Mouse (Mus musculus): Measurements from ENCODE around the gene Selenos. TPM values are rescaled to one million over a fixed set of nuclear protein-coding genes. Genes with fewer than 3 reads are reported as not detected.

Selenos gene
- polyA plus RNA-seq, 1 experiment from 2014 or later: 90.7 TPM

DNA sequence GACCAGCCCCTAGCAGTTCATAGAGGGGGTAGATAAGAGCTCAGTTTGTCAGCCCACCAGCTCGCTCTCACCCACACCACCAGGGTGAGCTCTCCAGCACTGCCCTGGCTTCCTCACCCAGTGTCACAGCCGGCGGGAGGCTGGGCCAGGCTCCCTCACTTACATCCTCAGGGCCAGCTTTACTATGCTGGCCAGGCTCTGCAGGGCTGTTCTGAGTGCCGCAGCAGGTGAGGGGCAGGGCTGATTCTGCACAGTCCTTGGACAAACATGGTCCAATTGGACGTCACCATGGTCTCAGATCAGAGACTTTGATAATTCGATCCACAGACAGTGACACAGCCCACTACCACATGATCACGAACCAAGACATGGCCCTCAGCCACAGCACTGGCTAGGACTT is 12.1 kb downstream of the Selenos start:
- peaks cover 48% of the 10 kb centered on the region for H3K36me3 ChIP-seq
- H3K27ac ChIP-seq (replicated peaks): no peak overlapping the region
- ATAC-seq (ENCODE audit: low FRiP score, low read depth): no peak
- no peaks in the 10 kb centered on the region for H3K4me1 ChIP-seq (replicated peaks)
- H3K4me3 ChIP-seq: no peak overlapping the region
- no peak overlapping the region for H3K4me2 ChIP-seq
- no peaks in the 10 kb centered on the region for H3K27me3 ChIP-seq
- WGBS: 94% methylated on average over 7 of the region's 7 CpGs
- H3K9ac ChIP-seq: no peak overlapping the region
- no peaks in the 10 kb centered on the region for H3K9me3 ChIP-seq

DNA sequence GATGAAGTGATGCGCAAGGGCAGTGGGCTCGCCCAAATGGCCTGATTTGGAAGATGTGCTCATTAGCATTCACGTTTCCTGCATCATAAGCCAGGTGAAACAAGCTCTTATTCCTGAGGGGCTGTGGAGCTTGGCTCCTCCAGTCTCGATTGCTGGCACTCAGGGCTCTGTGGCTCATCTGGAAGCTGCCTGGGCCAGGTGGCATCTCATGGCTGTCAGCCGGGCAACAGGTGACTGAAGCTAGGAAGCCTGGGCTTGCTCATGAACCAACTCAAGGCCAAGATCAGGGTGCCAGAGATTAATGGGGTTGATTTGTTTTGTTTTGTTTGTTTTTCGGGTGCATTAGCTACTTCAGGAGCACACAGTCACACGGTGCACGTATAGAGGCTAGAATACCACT is 13.2 kb downstream of the Selenos start:
- Histone ChIP-seq H3K27ac (replicated peaks) (no peak overlapping the region), H3K27me3 (no peaks in the 10 kb centered on the region), H3K4me2 (no peak overlapping the region), H3K4me1 (replicated peaks) (no peaks in the 10 kb centered on the region), H3K36me3 (peaks cover 39% of the 10 kb centered on the region), H3K4me3 (no peak overlapping the region), H3K9ac (no peak overlapping the region), H3K9me3 (no peaks in the 10 kb centered on the region)
- 89% methylated on average over 8 of the region's 8 CpGs for WGBS
- no peak for ATAC-seq (ENCODE audit: low FRiP score, low read depth)

DNA sequence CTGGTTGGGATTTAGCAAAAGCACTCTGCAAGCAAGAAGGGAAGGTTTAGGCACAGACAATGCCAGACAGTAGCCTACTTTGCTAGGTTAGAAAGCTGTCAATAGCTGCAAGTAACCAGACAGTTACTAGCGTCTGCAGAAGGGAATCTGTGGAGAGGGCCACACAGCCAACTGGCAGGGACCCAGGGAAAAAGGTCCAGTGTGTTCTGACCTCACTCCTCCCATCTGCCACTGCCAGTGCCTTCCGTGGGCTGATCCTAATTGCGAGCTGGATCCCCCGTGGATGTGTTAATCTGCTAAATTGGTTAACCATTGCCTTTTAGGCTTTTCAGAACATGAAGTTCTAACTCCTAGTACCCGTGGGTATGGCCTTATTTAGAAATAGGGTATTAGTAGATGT is 14.7 kb downstream of the Selenos start:
- 71% methylated on average over 5 of the region's 5 CpGs for WGBS

DNA sequence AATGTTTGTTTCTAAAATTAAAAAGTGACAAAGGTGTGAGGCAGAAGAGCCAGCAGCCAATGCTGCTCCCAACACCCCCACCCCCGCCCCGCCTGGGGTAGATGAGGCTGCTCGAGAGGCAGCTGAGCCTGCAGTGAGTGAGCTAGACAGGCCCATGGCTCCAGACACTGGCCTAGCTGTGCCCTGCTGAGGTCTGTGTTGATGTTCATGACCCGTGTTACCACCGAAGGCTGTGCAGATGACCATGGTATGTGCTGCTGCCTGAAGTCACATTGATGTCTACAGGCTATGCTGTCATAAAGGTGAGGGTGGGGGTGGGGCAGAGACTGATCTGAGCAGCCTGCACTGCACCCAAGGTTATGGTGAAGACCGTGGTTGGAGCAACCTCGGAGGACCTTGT is 19.4 kb downstream of the Selenos start:
- 80% methylated on average over 7 of the region's 7 CpGs for WGBS

More for the DNA sequence above, 14.7 kb downstream of the Selenos start:
- H3K27me3 ChIP-seq: no peaks in the 10 kb centered on the region
- no peaks in the 10 kb centered on the region for H3K4me1 ChIP-seq (replicated peaks)
- H3K9me3 ChIP-seq: no peaks in the 10 kb centered on the region
- ATAC-seq (ENCODE audit: low FRiP score, low read depth): no peak
- no peak overlapping the region for H3K4me2 ChIP-seq
- H3K36me3 ChIP-seq: peaks cover 25% of the 10 kb centered on the region
- H3K27ac ChIP-seq (replicated peaks): no peak overlapping the region
- H3K9ac ChIP-seq: no peak overlapping the region
- no peak overlapping the region for H3K4me3 ChIP-seq

DNA sequence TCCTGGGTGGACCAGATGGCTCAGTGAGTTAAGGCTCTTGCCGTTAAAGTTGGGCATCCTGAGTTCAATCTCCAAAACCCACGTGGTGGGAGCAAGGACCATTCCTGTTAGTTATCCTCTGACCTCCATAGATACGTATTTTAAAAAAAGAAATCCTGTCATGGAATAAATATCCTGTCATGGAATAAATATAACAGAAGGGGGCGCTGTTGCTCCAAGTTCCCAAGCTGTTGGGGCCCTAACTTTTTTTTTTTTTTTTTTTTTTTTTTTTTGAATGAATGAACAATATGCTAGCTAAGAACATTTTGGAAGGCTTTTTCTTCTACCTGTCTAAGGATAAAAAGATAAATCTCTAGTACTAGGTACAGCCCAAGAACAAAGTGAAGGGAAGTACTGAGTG is 22.4 kb downstream of the Selenos start:
- H3K4me1 ChIP-seq (replicated peaks): no peaks in the 10 kb centered on the region
- 10% methylated on average over 4 of the region's 4 CpGs for WGBS
- ATAC-seq (ENCODE audit: low FRiP score, low read depth): no peak
- no peak overlapping the region for H3K9ac ChIP-seq
- no peak overlapping the region for H3K4me2 ChIP-seq
- no peak overlapping the region for H3K27ac ChIP-seq (replicated peaks)
- no peak overlapping the region for H3K4me3 ChIP-seq
- no peaks in the 10 kb centered on the region; the same call in 1 of the 2 replicates for H3K27me3 ChIP-seq
- H3K9me3 ChIP-seq: no peaks in the 10 kb centered on the region
- no peaks in the 10 kb centered on the region for H3K36me3 ChIP-seq

More for the DNA sequence above, 19.4 kb downstream of the Selenos start:
- Histone ChIP-seq H3K9me3 (no peaks in the 10 kb centered on the region), H3K4me1 (replicated peaks) (no peaks in the 10 kb centered on the region), H3K9ac (no peak overlapping the region), H3K36me3 (no peaks in the 10 kb centered on the region), H3K27ac (replicated peaks) (no peak overlapping the region), H3K4me3 (no peak overlapping the region), H3K4me2 (no peak overlapping the region), H3K27me3 (no peaks in the 10 kb centered on the region; the same call in 1 of the 2 replicates)
- ATAC-seq (ENCODE audit: low FRiP score, low read depth): no peak

DNA sequence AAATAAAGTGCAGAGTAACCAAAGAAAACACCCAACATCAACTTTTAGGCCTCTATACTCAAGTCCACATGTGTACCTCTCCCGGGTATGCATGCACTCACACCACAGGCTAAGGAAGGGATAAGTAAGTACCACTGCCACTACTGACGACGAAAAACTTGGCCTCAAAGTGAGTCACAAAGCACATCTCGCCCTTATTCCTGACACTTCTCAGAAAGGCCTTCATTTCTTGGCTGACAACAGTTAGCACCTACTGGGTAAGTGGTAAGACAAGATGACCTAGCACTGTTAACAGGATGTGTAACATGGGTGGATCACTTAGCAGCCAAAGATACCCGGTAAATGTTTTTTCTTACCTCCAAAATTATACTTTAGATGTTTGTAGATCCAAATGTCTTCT is 25.1 kb downstream of the Selenos start:
- no peaks in the 10 kb centered on the region for H3K36me3 ChIP-seq
- H3K9ac ChIP-seq: no peak overlapping the region
- WGBS: 93% methylated on average over 5 of the region's 5 CpGs
- H3K4me3 ChIP-seq: no peak overlapping the region
- no peak for ATAC-seq (ENCODE audit: low FRiP score, low read depth)
- H3K27me3 ChIP-seq: no peaks in the 10 kb centered on the region; the same call in 1 of the 2 replicates
- no peak overlapping the region for H3K4me2 ChIP-seq
- H3K27ac ChIP-seq (replicated peaks): no peak overlapping the region
- no peaks in the 10 kb centered on the region for H3K9me3 ChIP-seq
- peaks cover 5% of the 10 kb centered on the region for H3K4me1 ChIP-seq (replicated peaks)

DNA sequence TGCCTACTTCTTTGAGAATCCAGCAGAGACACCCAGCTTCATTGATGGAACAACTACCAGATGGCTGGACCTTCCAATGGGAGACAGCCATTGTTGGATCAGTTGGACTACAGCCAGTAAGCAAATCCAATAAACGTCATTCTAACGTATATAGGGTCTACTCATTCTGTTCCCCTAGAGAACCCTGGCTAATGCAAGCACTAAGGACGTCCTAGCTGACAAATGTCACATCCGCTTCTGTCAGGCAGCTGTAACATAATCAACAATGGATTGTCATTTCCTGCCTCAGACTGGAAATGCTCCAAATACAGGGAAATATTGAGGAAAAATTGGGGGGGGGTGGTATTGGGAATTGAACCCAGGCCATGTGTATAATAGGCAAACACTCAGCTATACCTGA is 26.3 kb downstream of the Selenos start:
- no peak for ATAC-seq (ENCODE audit: low FRiP score, low read depth)
- no peaks in the 10 kb centered on the region for H3K36me3 ChIP-seq
- WGBS: 61% methylated on average over 4 of the region's 4 CpGs

DNA sequence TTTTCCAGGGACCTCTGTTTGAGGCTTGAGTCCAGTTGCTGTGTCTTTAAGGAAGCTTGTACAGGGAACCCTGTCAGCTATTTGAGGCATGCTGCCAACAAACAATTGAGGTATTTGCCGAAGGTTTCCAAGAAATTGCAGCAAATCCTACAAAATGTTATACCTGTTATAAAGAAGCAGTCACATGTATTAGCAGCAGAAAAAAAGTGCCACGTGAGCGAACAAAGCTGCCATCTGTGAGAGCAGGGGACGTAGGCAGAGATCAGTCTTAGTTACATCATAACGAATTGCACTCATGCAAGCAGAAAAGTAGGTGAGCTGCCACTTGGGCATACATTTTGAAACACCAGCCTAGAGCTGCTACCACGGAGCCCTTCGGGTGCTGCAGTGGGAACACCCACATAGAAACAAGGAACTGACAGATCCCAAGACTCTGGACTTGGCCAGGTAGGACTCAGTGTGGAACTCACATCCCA is 27.2 kb downstream of the Selenos start:
- Histone ChIP-seq H3K36me3 (no peaks in the 10 kb centered on the region), H3K9ac (no peak overlapping the region), H3K27ac (replicated peaks) (no peak overlapping the region), H3K4me2 (no peak overlapping the region), H3K4me1 (replicated peaks) (peaks cover 16% of the 10 kb centered on the region), H3K27me3 (no peaks in the 10 kb centered on the region; the same call in 1 of the 2 replicates), H3K4me3 (no peak overlapping the region), H3K9me3 (no peaks in the 10 kb centered on the region)
- no peak for ATAC-seq (ENCODE audit: low FRiP score, low read depth)
- 76% methylated on average over 7 of the region's 7 CpGs for WGBS

More for the DNA sequence above, 26.3 kb downstream of the Selenos start:
- no peaks in the 10 kb centered on the region; the same call in 1 of the 2 replicates for H3K27me3 ChIP-seq
- H3K4me1 ChIP-seq (replicated peaks): peaks cover 8% of the 10 kb centered on the region
- H3K27ac ChIP-seq (replicated peaks): no peak overlapping the region
- no peak overlapping the region for H3K9ac ChIP-seq
- H3K4me2 ChIP-seq: no peak overlapping the region
- H3K4me3 ChIP-seq: no peak overlapping the region
- no peaks in the 10 kb centered on the region for H3K9me3 ChIP-seq

DNA sequence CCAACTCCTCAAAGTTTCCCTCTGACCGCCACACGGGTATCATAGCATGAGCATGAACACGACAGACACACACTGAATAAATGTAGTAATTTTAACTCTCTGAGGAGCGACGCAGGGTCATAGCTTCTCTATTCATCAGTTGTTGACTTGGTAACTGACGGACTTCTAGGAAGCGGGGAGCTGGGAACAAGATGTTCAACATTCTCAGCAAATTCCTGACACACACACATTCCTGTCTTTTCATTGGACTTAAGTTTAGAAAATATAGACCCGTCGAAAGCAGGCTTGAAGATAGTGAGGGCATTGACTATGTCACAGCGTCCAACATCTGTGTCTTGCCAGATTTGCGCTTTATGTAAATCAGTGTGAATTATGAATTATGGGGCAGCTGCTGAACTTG is 27.8 kb downstream of the Selenos start:
- WGBS: 77% methylated on average over 11 of the region's 11 CpGs
- ATAC-seq (ENCODE audit: low FRiP score, low read depth): no peak
- no peak overlapping the region for H3K27ac ChIP-seq (replicated peaks)
- no peaks in the 10 kb centered on the region; the same call in 1 of the 2 replicates for H3K27me3 ChIP-seq
- no peaks in the 10 kb centered on the region for H3K9me3 ChIP-seq
- H3K36me3 ChIP-seq: no peaks in the 10 kb centered on the region
- no peak overlapping the region for H3K4me2 ChIP-seq
- H3K9ac ChIP-seq: no peak overlapping the region
- no peak overlapping the region for H3K4me3 ChIP-seq
- H3K4me1 ChIP-seq (replicated peaks): peaks cover 21% of the 10 kb centered on the region

DNA sequence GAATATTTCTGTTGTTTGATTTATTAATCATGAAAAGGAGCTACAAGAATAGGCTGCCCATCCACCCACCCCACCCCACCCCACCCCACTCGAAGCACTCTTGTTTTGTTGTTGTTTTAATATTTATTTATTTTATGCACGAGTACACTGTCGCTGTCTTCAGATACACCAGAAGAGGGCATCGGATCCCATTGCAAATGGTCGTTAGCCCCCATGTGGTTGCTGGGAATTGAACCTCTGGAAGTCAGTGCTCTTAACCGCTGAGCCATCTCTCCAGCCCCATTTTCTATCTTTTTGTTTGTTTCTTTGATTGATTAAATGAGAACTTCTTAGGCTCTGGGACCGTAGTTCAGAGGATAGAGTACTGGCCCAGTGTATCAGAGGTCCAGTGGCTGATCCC is 28.5 kb downstream of the Selenos start:
- Histone ChIP-seq H3K4me3 (no peak overlapping the region), H3K4me1 (replicated peaks) (peaks cover 26% of the 10 kb centered on the region), H3K27ac (replicated peaks) (no peak overlapping the region), H3K4me2 (no peak overlapping the region), H3K27me3 (no peaks in the 10 kb centered on the region; the same call in 1 of the 2 replicates), H3K9me3 (no peaks in the 10 kb centered on the region), H3K9ac (no peak overlapping the region), H3K36me3 (no peaks in the 10 kb centered on the region)
- 8% methylated on average over 7 of the region's 7 CpGs for WGBS
- no peak for ATAC-seq (ENCODE audit: low FRiP score, low read depth)

DNA sequence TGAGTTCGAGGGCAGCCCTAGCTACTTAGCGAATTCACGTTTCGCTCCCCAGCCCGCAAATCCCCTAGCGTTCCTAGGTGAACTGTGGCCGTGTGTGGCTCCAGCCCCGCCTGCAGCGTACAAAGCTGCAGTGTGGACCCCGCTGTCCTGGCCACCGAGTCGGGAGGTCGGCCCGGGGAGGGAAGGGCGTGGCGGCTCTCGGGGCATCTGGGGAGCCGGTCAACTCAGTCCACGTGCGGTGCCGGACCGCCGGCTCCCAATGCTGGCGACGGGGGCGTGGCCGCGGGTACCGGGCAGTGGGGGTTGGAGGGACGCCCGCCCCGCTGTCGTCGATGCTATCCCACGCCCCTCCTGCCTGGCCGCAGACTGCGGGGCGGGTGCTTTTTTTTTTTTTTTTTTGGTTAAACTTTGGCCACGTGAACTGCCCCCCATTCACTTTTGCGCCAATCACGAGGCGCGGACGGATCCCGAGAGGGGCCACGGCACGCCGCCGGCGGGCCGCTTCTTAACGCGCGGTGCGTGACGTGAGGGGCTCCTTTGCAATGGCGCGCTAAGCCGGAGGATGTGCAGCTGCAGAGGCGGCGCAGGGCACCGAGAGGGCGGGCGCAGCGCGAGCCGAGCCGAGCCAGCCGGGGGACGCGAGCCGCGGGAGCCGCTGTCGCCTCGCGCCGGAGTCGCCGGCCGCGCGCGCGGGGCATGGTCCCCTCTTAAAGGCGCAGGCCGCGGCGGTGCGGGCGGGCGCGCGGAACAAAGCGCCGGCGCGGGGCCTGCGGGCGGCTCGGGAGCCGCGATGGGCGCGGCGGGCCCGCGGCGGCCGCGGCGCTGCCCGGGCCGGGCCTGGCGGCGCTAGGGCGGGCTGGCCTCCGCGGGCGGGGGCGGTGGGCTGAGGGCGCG is 29.8 kb downstream of the Selenos start, which contains the start of gene Chsy1:
Gene Chsy1 (plus strand): TSS at position 555 of the 894 bp plus-strand sequence.
- Histone ChIP-seq H3K27me3 (no peaks in the 10 kb centered on the region; the same call in 1 of the 2 replicates), H3K4me3 (peak within 1 kb of the TSS; percentile 78), H3K9ac (peak within 1 kb of the TSS; percentile 79), H3K4me1 (replicated peaks) (peaks cover 35% of the 10 kb centered on the region), H3K4me2 (peak within 1 kb of the TSS; percentile 96), H3K9me3 (no peaks in the 10 kb centered on the region), H3K36me3 (no peaks in the 10 kb centered on the region), H3K27ac (replicated peaks) (peak within 1 kb of the TSS; percentile 94)
- under 1% methylated on average over 110 of the region's 123 CpGs for WGBS
- peak; percentile 91 for ATAC-seq (ENCODE audit: low FRiP score, low read depth)

DNA sequence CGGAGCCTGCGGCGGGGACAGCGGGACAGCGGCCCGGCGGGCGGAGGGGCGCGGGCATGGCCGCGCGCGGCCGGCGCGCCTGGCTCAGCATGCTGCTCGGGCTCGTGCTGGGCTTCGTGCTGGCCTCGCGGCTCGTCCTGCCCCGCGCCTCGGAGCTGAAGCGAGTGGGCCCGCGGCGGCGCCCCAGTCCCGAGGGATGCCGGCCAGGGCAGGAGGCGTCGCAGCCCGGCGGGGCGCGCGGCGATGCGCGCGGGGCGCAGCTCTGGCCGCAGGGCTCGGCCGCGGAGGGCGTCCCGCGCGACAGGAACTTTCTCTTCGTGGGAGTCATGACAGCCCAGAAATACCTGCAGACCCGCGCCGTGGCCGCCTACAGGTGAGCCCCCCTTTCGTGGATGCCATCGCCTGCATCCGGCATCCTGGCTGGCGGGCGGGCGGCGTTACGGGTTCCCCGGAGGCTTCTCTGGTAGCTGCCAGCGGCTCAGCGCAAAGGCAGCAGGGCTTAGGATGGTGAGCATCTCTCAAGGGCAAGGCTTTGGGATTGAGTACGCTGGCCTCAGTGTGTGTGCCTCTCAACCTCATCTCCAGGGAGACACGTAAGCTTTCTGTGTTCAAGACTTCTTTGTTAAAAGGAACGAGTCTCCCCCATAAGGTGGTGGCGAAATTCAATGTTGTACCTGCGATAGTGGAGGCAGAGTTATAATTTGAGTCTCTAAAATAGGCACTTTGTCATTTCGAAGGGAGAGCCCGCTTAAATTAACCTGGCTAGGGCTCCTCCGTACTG is 30.6 kb downstream of the Selenos start:
- Histone ChIP-seq H3K4me1 (replicated peaks) (peaks cover 41% of the 10 kb centered on the region), H3K27ac (replicated peaks) (peak overlapping the region; percentile 94), H3K4me3 (peak overlapping the region; percentile 78), H3K36me3 (no peaks in the 10 kb centered on the region), H3K9me3 (no peaks in the 10 kb centered on the region), H3K4me2 (peak overlapping the region; percentile 96), H3K9ac (peak overlapping the region; percentile 79), H3K27me3 (no peaks in the 10 kb centered on the region; the same call in 1 of the 2 replicates)
- WGBS: under 1% methylated on average over 35 of the region's 77 CpGs
- peak; percentile 53 for ATAC-seq (ENCODE audit: low FRiP score, low read depth)
